Mouse (Mus musculus): ENCODE data around the gene Gm17359. TPM values are rescaled to one million over a fixed set of nuclear protein-coding genes. Genes with fewer than 3 reads are reported as not detected.

Gene Gm17359
- polyA plus RNA-seq, 1 experiment, result 0.08 TPM

DNA sequence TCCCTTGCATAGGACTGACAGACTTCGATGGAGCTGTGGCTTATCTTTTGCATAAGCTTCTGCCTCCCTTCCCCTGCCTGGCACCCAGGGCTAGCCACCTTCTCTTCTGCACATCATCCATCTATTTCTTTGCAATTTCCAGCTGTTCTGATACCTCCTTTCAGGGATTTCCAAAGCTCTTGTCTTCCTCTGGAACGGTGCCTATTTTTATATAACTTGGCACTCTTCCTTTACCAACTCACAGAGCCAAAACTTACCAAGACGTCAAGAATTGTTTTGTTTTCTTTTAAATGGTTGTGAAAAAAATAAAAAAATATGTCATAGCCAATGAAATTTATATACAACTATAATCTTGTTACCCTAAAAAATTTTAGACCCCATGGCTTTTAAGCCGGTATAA is 64.1 kb downstream of the Gm17359 start:
- no peak overlapping the region for H3K4me3 ChIP-seq (ENCODE audit: insufficient read depth, low read depth, low read length)
- H3K36me3 ChIP-seq (ENCODE audit: control insufficient read depth, insufficient read depth, low read length), result no peaks in the 10 kb centered on the region
- H3K4me1 ChIP-seq (ENCODE audit: control insufficient read depth, insufficient read depth, low read length), result no peaks in the 10 kb centered on the region
- DNase-seq, result peak; percentile 46
- 55% methylated on average over 4 of the region's 4 CpGs for WGBS
- H3K27ac ChIP-seq (ENCODE audit: insufficient read depth, low read depth, low read length), result no peak overlapping the region
- H3K27me3 ChIP-seq (replicated peaks; ENCODE audit: control insufficient read depth, insufficient read depth, low read length), result no peaks in the 10 kb centered on the region
- TF ChIP-seq CTCF (conservative IDR thresholded peaks at IDR 0.05; ENCODE audit: insufficient read depth, insufficient read length, low read depth, low read length), result no peak
- TF ChIP-seq POLR2A (IDR thresholded peaks at IDR 0.05; ENCODE audit: low read depth, low read length), result no peak

DNA sequence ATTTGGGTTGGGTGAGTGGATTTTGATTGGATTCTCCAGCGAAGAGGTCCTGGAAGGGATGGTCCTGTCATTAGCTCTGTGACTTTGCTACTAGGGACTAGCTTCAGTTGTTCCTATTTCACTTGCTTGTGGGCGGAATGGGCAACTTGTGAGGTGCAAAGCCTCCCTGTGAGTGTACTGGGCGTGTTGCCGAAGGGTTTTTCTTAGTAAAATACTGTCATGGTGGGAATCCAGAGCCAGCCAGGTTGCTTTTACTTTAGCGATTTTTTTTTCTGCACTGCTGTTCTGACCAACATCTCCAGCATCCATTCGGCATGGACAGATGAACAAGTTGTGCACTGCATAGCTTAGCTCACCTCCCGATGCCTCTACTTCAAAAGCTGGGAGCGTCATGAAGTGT is 65.6 kb downstream of the Gm17359 start:
- WGBS, result 89% methylated on average over 8 of the region's 8 CpGs
- no peaks in the 10 kb centered on the region for H3K4me1 ChIP-seq (ENCODE audit: control insufficient read depth, insufficient read depth, low read length)
- no peak for TF ChIP-seq POLR2A (IDR thresholded peaks at IDR 0.05; ENCODE audit: low read depth, low read length)
- TF ChIP-seq CTCF (conservative IDR thresholded peaks at IDR 0.05; ENCODE audit: insufficient read depth, insufficient read length, low read depth, low read length), result no peak

DNA sequence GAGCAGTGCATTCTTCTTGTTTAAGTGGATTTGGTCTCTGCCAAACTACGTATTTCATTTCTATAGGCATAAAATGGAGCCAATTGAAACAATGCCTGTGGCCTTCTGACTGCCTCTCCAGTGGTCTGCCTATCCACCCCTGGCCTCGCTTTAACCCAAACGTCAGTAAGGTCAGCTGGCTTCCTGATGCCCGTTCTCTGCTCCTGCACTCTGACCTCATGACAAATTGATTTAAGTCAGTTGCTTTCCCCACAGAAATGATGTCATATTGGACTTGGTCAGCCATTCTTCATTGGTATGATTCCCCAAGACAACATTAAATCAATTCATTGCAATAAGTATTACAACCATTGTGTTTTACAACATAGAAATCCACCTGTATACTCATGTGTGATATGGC is 72.1 kb downstream of the Gm17359 start:
- no peak for TF ChIP-seq CTCF (conservative IDR thresholded peaks at IDR 0.05; ENCODE audit: insufficient read depth, insufficient read length, low read depth, low read length)
- TF ChIP-seq POLR2A (IDR thresholded peaks at IDR 0.05; ENCODE audit: low read depth, low read length), result no peak
- no peaks in the 10 kb centered on the region for H3K27me3 ChIP-seq (replicated peaks; ENCODE audit: control insufficient read depth, insufficient read depth, low read length)
- H3K36me3 ChIP-seq (ENCODE audit: control insufficient read depth, insufficient read depth, low read length), result no peaks in the 10 kb centered on the region
- H3K4me1 ChIP-seq (ENCODE audit: control insufficient read depth, insufficient read depth, low read length), result no peaks in the 10 kb centered on the region
- H3K27ac ChIP-seq (ENCODE audit: insufficient read depth, low read depth, low read length), result no peak overlapping the region
- 55% methylated on average over 4 of the region's 4 CpGs for WGBS
- peak; percentile 17 for DNase-seq
- H3K4me3 ChIP-seq (ENCODE audit: insufficient read depth, low read depth, low read length), result no peak overlapping the region

More for the DNA sequence above, 65.6 kb downstream of the Gm17359 start:
- Histone ChIP-seq H3K27ac (ENCODE audit: insufficient read depth, low read depth, low read length) (no peak overlapping the region), H3K4me3 (ENCODE audit: insufficient read depth, low read depth, low read length) (no peak overlapping the region), H3K27me3 (replicated peaks; ENCODE audit: control insufficient read depth, insufficient read depth, low read length) (no peaks in the 10 kb centered on the region), H3K36me3 (ENCODE audit: control insufficient read depth, insufficient read depth, low read length) (no peaks in the 10 kb centered on the region)
- DNase-seq, result no peak

DNA sequence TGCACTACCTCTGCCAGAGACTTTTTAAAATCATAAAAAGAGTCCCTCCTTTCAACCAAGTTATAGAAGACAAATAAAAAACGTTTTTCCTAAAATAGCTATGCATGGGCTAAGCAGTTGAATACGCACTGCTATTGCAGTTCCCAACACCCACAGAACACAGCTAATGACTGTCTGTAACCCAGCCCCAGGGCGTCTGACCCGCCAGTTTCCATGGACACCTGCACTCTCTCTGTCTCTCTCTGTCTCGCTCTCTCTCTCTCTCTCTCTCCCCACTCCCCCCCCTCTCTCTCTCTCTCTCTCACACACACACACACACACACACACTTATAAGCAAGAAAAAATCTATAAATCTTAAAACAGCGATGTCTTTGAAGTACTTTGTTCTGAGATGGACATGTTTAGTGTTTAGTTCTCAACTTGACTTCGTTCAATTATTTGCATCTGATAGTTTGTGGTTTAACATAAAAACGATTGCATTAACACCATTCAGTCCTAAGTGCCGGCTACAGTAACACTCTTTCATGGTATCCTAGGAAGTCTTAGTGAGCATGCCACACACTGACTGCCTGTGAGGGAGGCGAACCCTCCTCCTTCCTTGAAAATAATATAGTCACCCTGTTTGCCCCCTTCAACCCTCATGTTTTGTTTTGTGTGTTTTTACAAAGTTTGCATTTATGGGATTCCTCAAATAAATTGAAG is 73.6 kb downstream of the Gm17359 start:
- WGBS, result 45% methylated on average over 10 of the region's 10 CpGs
- H3K4me1 ChIP-seq (ENCODE audit: control insufficient read depth, insufficient read depth, low read length), result no peaks in the 10 kb centered on the region
- no peaks in the 10 kb centered on the region for H3K36me3 ChIP-seq (ENCODE audit: control insufficient read depth, insufficient read depth, low read length)
- H3K27ac ChIP-seq (ENCODE audit: insufficient read depth, low read depth, low read length), result no peak overlapping the region
- no peak for TF ChIP-seq CTCF (conservative IDR thresholded peaks at IDR 0.05; ENCODE audit: insufficient read depth, insufficient read length, low read depth, low read length)
- no peak for TF ChIP-seq POLR2A (IDR thresholded peaks at IDR 0.05; ENCODE audit: low read depth, low read length)
- H3K27me3 ChIP-seq (replicated peaks; ENCODE audit: control insufficient read depth, insufficient read depth, low read length), result no peaks in the 10 kb centered on the region
- H3K4me3 ChIP-seq (ENCODE audit: insufficient read depth, low read depth, low read length), result no peak overlapping the region
- no peak for DNase-seq

DNA sequence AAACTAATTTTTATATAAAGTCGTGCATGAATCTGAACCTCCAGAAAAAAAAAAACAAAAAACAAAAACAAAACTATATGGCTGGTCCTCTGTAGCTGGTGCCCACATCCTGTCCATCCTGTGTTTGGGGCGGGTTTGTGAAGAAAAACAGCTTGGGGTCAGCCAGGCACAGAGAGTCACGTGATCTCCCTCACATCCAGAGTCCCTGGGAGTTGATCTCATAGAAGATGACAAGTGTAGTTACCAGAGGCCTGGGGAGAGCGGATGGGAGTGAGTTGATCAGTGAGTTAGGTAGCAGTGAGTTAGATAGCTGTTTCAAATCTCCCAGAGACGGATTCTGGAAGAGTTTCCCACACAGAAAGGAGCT is 74.2 kb downstream of the Gm17359 start:
- Histone ChIP-seq H3K4me1 (ENCODE audit: control insufficient read depth, insufficient read depth, low read length) (no peaks in the 10 kb centered on the region), H3K27me3 (replicated peaks; ENCODE audit: control insufficient read depth, insufficient read depth, low read length) (no peaks in the 10 kb centered on the region), H3K27ac (ENCODE audit: insufficient read depth, low read depth, low read length) (no peak overlapping the region), H3K36me3 (ENCODE audit: control insufficient read depth, insufficient read depth, low read length) (no peaks in the 10 kb centered on the region), H3K4me3 (ENCODE audit: insufficient read depth, low read depth, low read length) (no peak overlapping the region)
- DNase-seq, result no peak
- WGBS, result 51% methylated on average over 5 of the region's 5 CpGs
- no peak for TF ChIP-seq POLR2A (IDR thresholded peaks at IDR 0.05; ENCODE audit: low read depth, low read length)
- no peak for TF ChIP-seq CTCF (conservative IDR thresholded peaks at IDR 0.05; ENCODE audit: insufficient read depth, insufficient read length, low read depth, low read length)

DNA sequence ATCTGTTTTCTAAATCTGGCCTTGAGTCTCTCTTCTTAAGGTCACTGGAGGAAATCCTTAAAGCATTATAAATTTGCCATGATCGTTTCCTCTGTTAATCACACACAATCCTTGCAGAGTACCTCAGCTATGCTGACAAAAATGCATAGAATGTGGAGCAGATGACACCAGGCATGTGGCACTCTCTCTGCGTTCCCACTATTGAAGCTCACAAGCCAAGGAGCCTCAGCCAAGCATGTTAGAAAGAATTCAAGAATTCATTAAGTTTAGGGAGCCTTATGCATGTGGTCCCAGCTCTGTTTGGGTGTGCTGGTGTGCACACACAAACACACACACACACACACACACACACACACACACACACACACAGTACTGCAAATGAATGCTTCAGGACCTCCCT is 75.2 kb downstream of the Gm17359 start:
- TF ChIP-seq POLR2A (IDR thresholded peaks at IDR 0.05; ENCODE audit: low read depth, low read length), result no peak
- no peak for TF ChIP-seq CTCF (conservative IDR thresholded peaks at IDR 0.05; ENCODE audit: insufficient read depth, insufficient read length, low read depth, low read length)

DNA sequence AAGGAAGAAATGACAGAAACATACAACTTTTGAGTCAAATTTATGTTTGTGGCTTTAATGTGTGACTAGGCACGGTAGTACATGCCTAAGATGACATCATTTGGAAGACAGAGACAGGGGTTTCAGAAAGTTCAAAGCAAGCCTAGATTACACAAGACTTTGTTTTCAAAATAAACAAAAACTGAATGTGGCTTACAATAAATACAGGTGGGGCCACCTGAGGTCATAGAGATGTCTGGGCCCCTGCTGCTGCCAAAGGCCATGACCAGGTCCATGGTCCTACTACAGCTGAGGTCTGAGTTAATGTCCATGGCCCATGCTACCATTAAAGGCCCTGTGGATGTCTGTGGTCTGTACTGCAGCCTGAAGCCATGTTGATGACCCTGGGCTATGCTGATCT is 77.0 kb downstream of the Gm17359 start:
- TF ChIP-seq CTCF (conservative IDR thresholded peaks at IDR 0.05; ENCODE audit: insufficient read depth, insufficient read length, low read depth, low read length), result no peak
- no peak for TF ChIP-seq POLR2A (IDR thresholded peaks at IDR 0.05; ENCODE audit: low read depth, low read length)
- Histone ChIP-seq H3K27me3 (replicated peaks; ENCODE audit: control insufficient read depth, insufficient read depth, low read length) (no peaks in the 10 kb centered on the region), H3K4me3 (ENCODE audit: insufficient read depth, low read depth, low read length) (no peak overlapping the region), H3K27ac (ENCODE audit: insufficient read depth, low read depth, low read length) (no peak overlapping the region), H3K4me1 (ENCODE audit: control insufficient read depth, insufficient read depth, low read length) (no peaks in the 10 kb centered on the region), H3K36me3 (ENCODE audit: control insufficient read depth, insufficient read depth, low read length) (no peaks in the 10 kb centered on the region)
- DNase-seq, result no peak
- 91% methylated on average over 1 of the region's 1 CpGs for WGBS

More for the DNA sequence above, 75.2 kb downstream of the Gm17359 start:
- no peak for DNase-seq
- no peaks in the 10 kb centered on the region for H3K4me1 ChIP-seq (ENCODE audit: control insufficient read depth, insufficient read depth, low read length)
- H3K27ac ChIP-seq (ENCODE audit: insufficient read depth, low read depth, low read length), result no peak overlapping the region
- H3K36me3 ChIP-seq (ENCODE audit: control insufficient read depth, insufficient read depth, low read length), result no peaks in the 10 kb centered on the region
- H3K4me3 ChIP-seq (ENCODE audit: insufficient read depth, low read depth, low read length), result no peak overlapping the region
- H3K27me3 ChIP-seq (replicated peaks; ENCODE audit: control insufficient read depth, insufficient read depth, low read length), result no peaks in the 10 kb centered on the region
- WGBS, result 52% methylated on average over 2 of the region's 2 CpGs

Measured in kidney, adult 2 months (tissue).